Mouse (Mus musculus) brain, embryonic 14.5 days (tissue): ENCODE measurements around the gene Fgf15.

Experiments used
- CTCF ChIP-seq: fragments of 200-500 bp; IDR thresholded peaks from 2 replicates; pipeline ENCODE4 v1.5.1; 2012; ENCODE audit warnings: inconsistent platforms, mild to moderate bottlenecking, moderate library complexity, borderline replicate concordance; ENCODE audit not compliant: insufficient read depth, insufficient read length; ENCODE audit errors: extremely low read depth
- POLR2A ChIP-seq: fragments of 200-500 bp; IDR thresholded peaks from 2 replicates; pipeline ENCODE4 v1.6.1; 2012; ENCODE audit warnings: mild to moderate bottlenecking, inconsistent platforms, borderline replicate concordance; ENCODE audit not compliant: poor library complexity, insufficient read depth, insufficient read length, severe bottlenecking; ENCODE audit errors: extremely low read depth

GRCm38 (mm10) chr7:144942071-144942743 is 45.9 kb downstream of the Fgf15 start:
- no peak for TF ChIP-seq CTCF
- TF ChIP-seq POLR2A = no peak
